In the genomic region with DNA sequence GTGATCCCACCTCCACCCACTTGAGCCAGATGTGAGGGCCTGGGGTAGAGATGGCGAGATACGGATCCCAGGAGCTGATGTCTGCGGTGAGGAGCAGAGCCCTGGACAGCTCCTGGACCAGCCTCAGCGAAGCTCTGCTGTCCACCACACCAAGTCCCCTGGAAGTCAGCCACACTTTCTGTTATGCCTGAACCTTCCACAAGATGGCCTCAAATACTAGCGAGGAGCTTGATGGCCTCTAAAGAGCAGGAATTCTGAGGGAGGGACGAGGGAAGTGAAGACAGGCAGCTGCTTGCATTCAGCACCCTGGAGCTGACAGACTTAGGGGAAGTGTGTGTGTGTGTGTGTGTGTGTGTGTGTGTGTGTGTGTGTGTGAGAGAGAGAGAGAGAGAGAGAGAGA, we compare ENCODE assay signal across 9 mouse cellular contexts. TPM values are rescaled to one million over a fixed set of nuclear protein-coding genes. Genes with fewer than 3 reads are reported as not detected.
DNase-seq lines count a peak whose midpoint lies in the region; ATAC-seq and TF ChIP-seq lines count a peak whose summit lies in the region.
"Had no signal": no experiment of that assay in that cellular context is flagged by ENCODE, and none has a peak within 500 bp of the region (broad histone marks: within the 10 kb centered on the region; RNA-seq: fewer than 3 reads in every experiment).

No protein-coding gene starts in this region.

- H3K4me2 ChIP-seq in forebrain, embryonic 16.5 days (ENCODE audit: low read length), result peak overlapping the region; percentile 73
- 0 out of 2 replicates have a peak overlapping the region, but pooled peaks have one; percentile 18 for H3K4me2 ChIP-seq in liver, postnatal 0 days (ENCODE audit: low read depth, low read length)
- H3K4me2 ChIP-seq in neural tube, embryonic 15.5 days, result peak overlapping the region; percentile 67

- peak; percentile 40 for TF ChIP-seq RAD21 in MEL (IDR thresholded peaks at IDR 0.05; ENCODE audit: low read depth, low read length)

- no peaks in the 10 kb centered on the region; a peak in 1 of 4 replicates for H3K27me3 ChIP-seq in MEL (ENCODE audit: control insufficient read depth in 1 of 2, insufficient read depth in 2 of 2, low read length in 2 of 2)
- peaks cover 11% of the 10 kb centered on the region for H3K27me3 ChIP-seq in forebrain, embryonic 16.5 days (replicated peaks; ENCODE audit: control insufficient read depth, insufficient read depth, low read length)
- peaks cover 41% of the 10 kb centered on the region for H3K27me3 ChIP-seq in liver, postnatal 0 days (ENCODE audit: insufficient read depth, low read length)
- H3K27me3 ChIP-seq in neural tube, embryonic 15.5 days (replicated peaks), result peaks cover 51% of the 10 kb centered on the region

- intact Hi-C loops in heart, postnatal 10 days (cut with DNase I), result no loop called here

- no peak overlapping the region for H3K9ac ChIP-seq in MEL (ENCODE audit: control insufficient read depth, low read depth, low read length, poor library complexity, severe bottlenecking)
- H3K9ac ChIP-seq in forebrain, embryonic 16.5 days (replicated peaks; ENCODE audit: low read depth, low read length), result peak overlapping the region; percentile 62
- H3K9ac ChIP-seq in liver, postnatal 0 days (replicated peaks), result 0 out of 2 replicates have a peak overlapping the region, but pooled peaks have one; percentile 7
- no peak overlapping the region; the same call in 1 of the 2 replicates for H3K9ac ChIP-seq in neural tube, embryonic 15.5 days (replicated peaks)

- peak; percentile 71 for ATAC-seq in forebrain, embryonic 16.5 days
- peak; percentile 73 for ATAC-seq in liver, postnatal 0 days
- ATAC-seq in neural tube, embryonic 15.5 days (ENCODE audit: low FRiP score), result peak; percentile 83

- H3K9me3 ChIP-seq in MEL (replicated peaks; ENCODE audit: insufficient read depth, low read length), result no peaks in the 10 kb centered on the region
- no peaks in the 10 kb centered on the region for H3K9me3 ChIP-seq in forebrain, embryonic 16.5 days (ENCODE audit: control insufficient read depth, low read length)
- H3K9me3 ChIP-seq in liver, postnatal 0 days (ENCODE audit: low read length), result no peaks in the 10 kb centered on the region
- H3K9me3 ChIP-seq in neural tube, embryonic 15.5 days (replicated peaks), result no peaks in the 10 kb centered on the region

- H3K36me3 ChIP-seq in MEL (ENCODE audit: control insufficient read depth in 1 of 2, insufficient read depth in 2 of 2, low read length in 2 of 2), result peaks cover 0 to 12% of the 10 kb centered on the region in 2 experiments; a peak in 2 of 4 replicates
- H3K36me3 ChIP-seq in forebrain, embryonic 16.5 days (ENCODE audit: control insufficient read depth, insufficient read depth), result no peaks in the 10 kb centered on the region
- H3K36me3 ChIP-seq in liver, postnatal 0 days (replicated peaks; ENCODE audit: insufficient read depth, low read length), result no peaks in the 10 kb centered on the region
- no peaks in the 10 kb centered on the region for H3K36me3 ChIP-seq in neural tube, embryonic 15.5 days

- WGBS in forebrain, embryonic 16.5 days, result 2% methylated on average over 6 of the region's 6 CpGs
- WGBS in liver, postnatal 0 days (ENCODE audit: insufficient replicate concordance), result under 1% methylated on average over 6 of the region's 6 CpGs
- WGBS in neural tube, embryonic 15.5 days, result 0% methylated on average over 6 of the region's 6 CpGs

- TF ChIP-seq EP300 in MEL (IDR thresholded peaks at IDR 0.05; ENCODE audit: low read depth in 1 of 2, low read length in 2 of 2), result no peak
- no peak for TF ChIP-seq EP300 in liver, postnatal 0 days (IDR thresholded peaks at IDR 0.05; ENCODE audit: low read depth)

- no peak for TF ChIP-seq POLR2A in MEL (IDR thresholded peaks at IDR 0.05; ENCODE audit: control insufficient read depth in 1 of 2, insufficient read depth in 1 of 2, low read depth in 1 of 2, low read length in 2 of 2, poor library complexity in 1 of 2)

- peaks cover 2 to 13% of the 10 kb centered on the region in 2 experiments; a peak in 3 of 4 replicates for H3K4me1 ChIP-seq in MEL (ENCODE audit: control insufficient read depth in 1 of 2, insufficient read depth in 2 of 2, low read length in 2 of 2)
- H3K4me1 ChIP-seq in forebrain, embryonic 16.5 days (replicated peaks; ENCODE audit: control insufficient read depth, insufficient read depth, low read length), result peaks cover 23% of the 10 kb centered on the region
- no peaks in the 10 kb centered on the region for H3K4me1 ChIP-seq in liver, postnatal 0 days (ENCODE audit: insufficient read depth)
- peaks cover 18% of the 10 kb centered on the region for H3K4me1 ChIP-seq in neural tube, embryonic 15.5 days

- no peaks in the 10 kb centered on the region for H3K79me2 ChIP-seq in MEL (ENCODE audit: control insufficient read depth, insufficient read depth, low read length, poor library complexity)

- H3K27ac ChIP-seq in MEL (ENCODE audit: control insufficient read depth, low read depth, low read length), result no peak overlapping the region
- H3K27ac ChIP-seq in forebrain, embryonic 16.5 days (ENCODE audit: low read length), result no peak overlapping the region
- no peak overlapping the region for H3K27ac ChIP-seq in liver, postnatal 0 days (ENCODE audit: low read depth)
- no peak overlapping the region for H3K27ac ChIP-seq in neural tube, embryonic 15.5 days (replicated peaks)

- peak; percentile 28 to 54 (median 38); a peak in 5 of 6 replicates for TF ChIP-seq CTCF in MEL (IDR thresholded peaks at IDR 0.05 in 2 of 3, conservative IDR thresholded peaks at IDR 0.05 in 1 of 3; ENCODE audit: control insufficient read depth in 1 of 3, insufficient read depth in 1 of 3, low read depth in 2 of 3, low read length in 3 of 3, poor library complexity in 1 of 3, severe bottlenecking in 1 of 3)
- TF ChIP-seq CTCF in liver, postnatal 0 days (IDR thresholded peaks at IDR 0.05; ENCODE audit: low read depth), result peak; percentile 81

- H3K4me3 ChIP-seq in MEL (ENCODE audit: control insufficient read depth in 1 of 2, insufficient read depth in 1 of 2, low read depth in 2 of 2, low read length in 2 of 2), result no peak overlapping the region
- H3K4me3 ChIP-seq in forebrain, embryonic 16.5 days (replicated peaks; ENCODE audit: low read length), result peak overlapping the region; percentile 47
- H3K4me3 ChIP-seq in liver, postnatal 0 days (ENCODE audit: low read depth, low read length), result no peak overlapping the region
- peak overlapping the region; percentile 40 for H3K4me3 ChIP-seq in neural tube, embryonic 15.5 days (replicated peaks)

- DNase-seq in MEL (ENCODE audit: low read depth, low spot score), result peak; percentile 42
- peak; percentile 75 to 84 for DNase-seq in cerebellum, adult 18-20 months
- DNase-seq in heart, postnatal 10 days, result peak; percentile 91
- peak; percentile 81 to 83 for DNase-seq in kidney, postnatal 36 days
- DNase-seq in liver, postnatal 0 days, result peak; percentile 61
- DNase-seq in thymus, postnatal 36 days, result peak; percentile 13 to 17

TF ChIP-seq in MEL, 35 proteins besides CTCF, POLR2A, EP300 and RAD21:
- no peak for TF ChIP-seq GATA1 (IDR thresholded peaks at IDR 0.05; ENCODE audit: low read depth, low read length)
- TF ChIP-seq SMC3 (IDR thresholded peaks at IDR 0.05; ENCODE audit: low read depth, low read length), result peak; percentile 55
- no peak for TF ChIP-seq ZKSCAN1 (IDR thresholded peaks at IDR 0.05; ENCODE audit: low read depth, low read length)
- TF ChIP-seq ZC3H11A (IDR thresholded peaks at IDR 0.05; ENCODE audit: low read depth, low read length), result peak; percentile 35; the same call in 1 of the 2 replicates
- TF ChIP-seq KAT2A (conservative IDR thresholded peaks at IDR 0.05; ENCODE audit: low read depth, low read length), result no peak
- TF ChIP-seq ZMIZ1 (IDR thresholded peaks at IDR 0.05; ENCODE audit: low read depth, low read length), result no peak
- TF ChIP-seq ETS1 (IDR thresholded peaks at IDR 0.05; ENCODE audit: low read depth, low read length), result no peak

RNA-seq across cellular contexts. Expression of gene Ascl5, which starts 0.9 kb away (rescaled TPM):
- total RNA-seq in MEL (2012; rRNA removed), result not detected in 2 replicates
- polyA plus RNA-seq in MEL (2012; ENCODE audit: insufficient read depth in 1 of 2, insufficient read length in 2 of 2, low read depth in 1 of 2, low replicate concordance in 2 of 2, missing spikeins in 1 of 2), result not detected
- polyA plus RNA-seq in forebrain, embryonic 16.5 days (2015; fragmentation: Nextera tagmentation; extraction: Ambion mirVana), result not detected in 2 replicates
- not detected for total RNA-seq in heart, postnatal 10 days (2021)
- not detected in 2 replicates for polyA plus RNA-seq in liver, postnatal 0 days (2015; fragmentation: Nextera tagmentation; extraction: Ambion mirVana)
- not detected in 2 replicates for polyA plus RNA-seq in neural tube, embryonic 15.5 days (2015; fragmentation: Nextera tagmentation; extraction: Ambion mirVana)
- polyA plus RNA-seq: liver, embryonic 16.5 days had no signal

RNA-seq across cellular contexts. Expression of gene Cacna1s, which starts 1.1 kb away (rescaled TPM):
- total RNA-seq in MEL (2012; rRNA removed), result not detected in 2 replicates
- polyA plus RNA-seq in MEL (2012; ENCODE audit: insufficient read depth in 1 of 2, insufficient read length in 2 of 2, low read depth in 1 of 2, low replicate concordance in 2 of 2, missing spikeins in 1 of 2), result not detected
- 0.32 and 0.54 TPM in 2 replicates for polyA plus RNA-seq in forebrain, embryonic 16.5 days (2015; fragmentation: Nextera tagmentation; extraction: Ambion mirVana)
- 1 to 10 TPM in 1 of 2 experiments, under 1 TPM in 1; 0.94 to 1.2 TPM for total RNA-seq in heart, postnatal 10 days (2021)
- 0.37 TPM in 1 of 2 replicates, not detected in the other for polyA plus RNA-seq in liver, postnatal 0 days (2015; fragmentation: Nextera tagmentation; extraction: Ambion mirVana)
- 0.75 and 1.1 TPM in 2 replicates for polyA plus RNA-seq in neural tube, embryonic 15.5 days (2015; fragmentation: Nextera tagmentation; extraction: Ambion mirVana)

RNA-seq across cellular contexts. Expression of gene Tmem9, which starts 43.5 kb away (rescaled TPM):
- total RNA-seq in MEL (2012; rRNA removed), result 35.4 and 52.2 TPM in 2 replicates
- polyA plus RNA-seq in MEL (2012; ENCODE audit: insufficient read depth in 1 of 2, insufficient read length in 2 of 2, low read depth in 1 of 2, low replicate concordance in 2 of 2, missing spikeins in 1 of 2), result 10 to 100 TPM in 1 of 2 experiments, not detected in 1; 82.9 TPM
- 141 and 146 TPM in 2 replicates for polyA plus RNA-seq in forebrain, embryonic 16.5 days (2015; fragmentation: Nextera tagmentation; extraction: Ambion mirVana)
- total RNA-seq in heart, postnatal 10 days (2021), result 10 to 100 TPM; 23.8 to 26.1 TPM
- 56.4 and 57.4 TPM in 2 replicates for polyA plus RNA-seq in liver, postnatal 0 days (2015; fragmentation: Nextera tagmentation; extraction: Ambion mirVana)
- 188 and 194 TPM in 2 replicates for polyA plus RNA-seq in neural tube, embryonic 15.5 days (2015; fragmentation: Nextera tagmentation; extraction: Ambion mirVana)

RNA-seq across cellular contexts. Expression of gene Igfn1, which starts 45.3 kb away (rescaled TPM):
- 0.15 TPM in 1 of 2 replicates, not detected in the other for total RNA-seq in MEL (2012; rRNA removed)
- under 1 TPM in 1 of 2 experiments, not detected in 1; 0.14 TPM for polyA plus RNA-seq in MEL (2012; ENCODE audit: insufficient read depth in 1 of 2, insufficient read length in 2 of 2, low read depth in 1 of 2, low replicate concordance in 2 of 2, missing spikeins in 1 of 2)
- polyA plus RNA-seq in forebrain, embryonic 16.5 days (2015; fragmentation: Nextera tagmentation; extraction: Ambion mirVana), result not detected in 2 replicates
- under 1 TPM; 0.05 TPM for total RNA-seq in heart, postnatal 10 days (2021)
- polyA plus RNA-seq in liver, postnatal 0 days (2015; fragmentation: Nextera tagmentation; extraction: Ambion mirVana), result not detected in 2 replicates
- polyA plus RNA-seq in neural tube, embryonic 15.5 days (2015; fragmentation: Nextera tagmentation; extraction: Ambion mirVana), result not detected in 2 replicates
- polyA plus RNA-seq: liver, embryonic 16.5 days had no signal

Comparison
In these comparisons a context has a peak if more than half of its experiments do, and no peak if none do; other contexts are left out.
1. DNase-seq: peak in every context shown above with its lines; median percentile 91 in heart, postnatal 10 days; 82 in kidney, postnatal 36 days; 80 in cerebellum, adult 18-20 months; 61 in liver, postnatal 0 days; 42 in MEL; 15 in thymus, postnatal 36 days.
2. H3K4me3 ChIP-seq: peak in forebrain, embryonic 16.5 days (single experiment) and neural tube, embryonic 15.5 days (single experiment); none in MEL (0 of 2) and liver, postnatal 0 days (single experiment).
3. H3K9ac ChIP-seq: peak in forebrain, embryonic 16.5 days (single experiment) and liver, postnatal 0 days (single experiment); none in MEL (single experiment) and neural tube, embryonic 15.5 days (single experiment).
4. H3K4me2 ChIP-seq: peak in every context shown above with its lines; median percentile 73 in forebrain, embryonic 16.5 days; 67 in neural tube, embryonic 15.5 days; 18 in liver, postnatal 0 days.
5. Peak in every context shown above with its lines, with median percentiles within 50 percentile points of each other: ATAC-seq.